8 mouse cellular contexts compared by ENCODE assay signal in genomic region chr4:41465287-41465665, GRCm38 (mm10). TPM values are rescaled to one million over a fixed set of nuclear protein-coding genes. Genes with fewer than 3 reads are reported as not detected.
DNase-seq lines count a peak whose midpoint lies in the region; ATAC-seq and TF ChIP-seq lines count a peak whose summit lies in the region.

No protein-coding gene starts in this region.

- ATAC-seq in kidney, embryonic 16.5 days (ENCODE audit: low FRiP score, low TSS enrichment): no peak; the same call in 1 of the 2 replicates
- ATAC-seq in hindbrain, embryonic 11.5 days (ENCODE audit: low FRiP score): no peak
- no peak for ATAC-seq in midbrain, embryonic 13.5 days
- no peak for ATAC-seq in granulocyte monocyte progenitor cell, adult 5-6 weeks (replicated peaks; ENCODE audit: poor library complexity, severe bottlenecking)

- TF ChIP-seq POLR2A in brain, embryonic 14.5 days (IDR thresholded peaks at IDR 0.05; ENCODE audit: borderline replicate concordance, extremely low read depth, insufficient read depth, insufficient read length, poor library complexity, severe bottlenecking): no peak

- peak; percentile 31; the same call in 1 of the 2 replicates for TF ChIP-seq CTCF in brain, embryonic 14.5 days (IDR thresholded peaks at IDR 0.05; ENCODE audit: borderline replicate concordance, extremely low read depth, insufficient read depth, insufficient read length)

- no peaks in the 10 kb centered on the region for H3K9me3 ChIP-seq in kidney, embryonic 16.5 days (ENCODE audit: low read length)
- no peaks in the 10 kb centered on the region for H3K9me3 ChIP-seq in hindbrain, embryonic 11.5 days (ENCODE audit: control insufficient read depth, low read length)
- H3K9me3 ChIP-seq in midbrain, embryonic 13.5 days: no peaks in the 10 kb centered on the region

- H3K27ac ChIP-seq in kidney, embryonic 16.5 days (ENCODE audit: low read length): peak overlapping the region; percentile 51; the same call in 1 of the 2 replicates
- H3K27ac ChIP-seq in hindbrain, embryonic 11.5 days (ENCODE audit: low read depth, low read length): peak overlapping the region; percentile 36; the same call in 1 of the 2 replicates
- 0 out of 2 replicates have a peak overlapping the region, but pooled peaks have one; percentile 36 for H3K27ac ChIP-seq in midbrain, embryonic 13.5 days

- peak overlapping the region; percentile 59 for H3K4me2 ChIP-seq in kidney, embryonic 16.5 days (replicated peaks; ENCODE audit: low read depth, low read length)
- H3K4me2 ChIP-seq in hindbrain, embryonic 11.5 days (replicated peaks; ENCODE audit: low read depth, low read length): peak overlapping the region; percentile 43
- peak overlapping the region; percentile 58 for H3K4me2 ChIP-seq in midbrain, embryonic 13.5 days (replicated peaks)

- peak overlapping the region; percentile 73 for H3K9ac ChIP-seq in kidney, embryonic 16.5 days (replicated peaks; ENCODE audit: low read length)
- H3K9ac ChIP-seq in hindbrain, embryonic 11.5 days (ENCODE audit: low read depth, low read length): peak overlapping the region; percentile 64
- peak overlapping the region; percentile 72 for H3K9ac ChIP-seq in midbrain, embryonic 13.5 days (replicated peaks)

- 3% methylated on average over 17 of the region's 17 CpGs for WGBS in kidney, embryonic 16.5 days
- WGBS in hindbrain, embryonic 11.5 days: 3% methylated on average over 17 of the region's 17 CpGs
- WGBS in midbrain, embryonic 13.5 days: 3% methylated on average over 17 of the region's 17 CpGs

- no peaks in the 10 kb centered on the region for H3K36me3 ChIP-seq in kidney, embryonic 16.5 days (ENCODE audit: insufficient read depth, low read length)
- H3K36me3 ChIP-seq in hindbrain, embryonic 11.5 days (ENCODE audit: control insufficient read depth, insufficient read depth, low read length): no peaks in the 10 kb centered on the region
- no peaks in the 10 kb centered on the region for H3K36me3 ChIP-seq in midbrain, embryonic 13.5 days

- peaks cover 19% of the 10 kb centered on the region for H3K4me1 ChIP-seq in kidney, embryonic 16.5 days (ENCODE audit: insufficient read depth, low read length)
- H3K4me1 ChIP-seq in hindbrain, embryonic 11.5 days (replicated peaks; ENCODE audit: control insufficient read depth, insufficient read depth, low read length): 0 out of 2 replicates have a peak, but pooled peaks cover 2% of the 10 kb centered on the region
- peaks cover 30% of the 10 kb centered on the region for H3K4me1 ChIP-seq in midbrain, embryonic 13.5 days (replicated peaks)

- H3K4me3 ChIP-seq in kidney, embryonic 16.5 days (ENCODE audit: low read length): peak overlapping the region; percentile 90
- H3K4me3 ChIP-seq in hindbrain, embryonic 11.5 days (ENCODE audit: low read depth, low read length): peak overlapping the region; percentile 65
- peak overlapping the region; percentile 69 for H3K4me3 ChIP-seq in midbrain, embryonic 13.5 days (replicated peaks)

- no peaks in the 10 kb centered on the region for H3K27me3 ChIP-seq in kidney, embryonic 16.5 days (ENCODE audit: insufficient read depth, low read length)
- no peaks in the 10 kb centered on the region for H3K27me3 ChIP-seq in hindbrain, embryonic 11.5 days (ENCODE audit: control insufficient read depth, insufficient read depth, low read length)
- H3K27me3 ChIP-seq in midbrain, embryonic 13.5 days: no peaks in the 10 kb centered on the region

- no peak for DNase-seq in kidney, postnatal 36 days
- DNase-seq in brain, embryonic 14.5 days (ENCODE audit: low read depth): no peak
- no peak for DNase-seq in hindbrain, embryonic 11.5 days (ENCODE audit: low spot score)
- DNase-seq in right cerebral cortex, postnatal 25 days: no peak
- no peak for DNase-seq in layer of hippocampus, postnatal 14 days (ENCODE audit: low spot score in 2 of 2)

RNA-seq across cellular contexts. Expression of gene Nudt2, which starts 0.3 kb away (rescaled TPM):
- polyA plus RNA-seq in kidney, embryonic 16.5 days (2015; fragmentation: Nextera tagmentation; extraction: Ambion mirVana): 54.4 and 56.0 TPM in 2 replicates
- polyA plus RNA-seq in brain, embryonic 14.5 days (2012; rRNA removed): 37.8 and 41.5 TPM in 2 replicates
- polyA plus RNA-seq in hindbrain, embryonic 11.5 days (2014; fragmentation: Nextera tagmentation; extraction: Ambion mirVana): 67.7 and 70.3 TPM in 2 replicates
- 62.0 and 62.7 TPM in 2 replicates for polyA plus RNA-seq in midbrain, embryonic 13.5 days (2015; fragmentation: Nextera tagmentation; extraction: Ambion mirVana)
- 12.3 and 72.3 TPM in 2 replicates for total RNA-seq in granulocyte monocyte progenitor cell, adult 5-6 weeks (2014; fragmentation: Nextera tagmentation)
- 15.1 and 26.5 TPM in 2 replicates for total RNA-seq in granulocyte monocyte progenitor cell, adult 5-6 weeks (2017)
- total RNA-seq in layer of hippocampus, postnatal 14 days (2021): 10 to 100 TPM; 26.3 to 26.5 TPM

RNA-seq across cellular contexts. Expression of gene Kif24, which starts 0.6 kb away (rescaled TPM):
- 5.8 and 6.5 TPM in 2 replicates for polyA plus RNA-seq in kidney, embryonic 16.5 days (2015; fragmentation: Nextera tagmentation; extraction: Ambion mirVana)
- polyA plus RNA-seq in brain, embryonic 14.5 days (2012; rRNA removed): 4.2 TPM in 2 replicates
- polyA plus RNA-seq in hindbrain, embryonic 11.5 days (2014; fragmentation: Nextera tagmentation; extraction: Ambion mirVana): 10.4 and 11.9 TPM in 2 replicates
- polyA plus RNA-seq in midbrain, embryonic 13.5 days (2015; fragmentation: Nextera tagmentation; extraction: Ambion mirVana): 5.2 and 6.3 TPM in 2 replicates
- 23.2 and 35.0 TPM in 2 replicates for total RNA-seq in granulocyte monocyte progenitor cell, adult 5-6 weeks (2014; fragmentation: Nextera tagmentation)
- 12.8 and 15.4 TPM in 2 replicates for total RNA-seq in granulocyte monocyte progenitor cell, adult 5-6 weeks (2017)
- 1 to 10 TPM; 1.5 to 1.6 TPM for total RNA-seq in layer of hippocampus, postnatal 14 days (2021)

RNA-seq across cellular contexts. Expression of gene AI464131, which starts 37.6 kb away (rescaled TPM):
- 9.3 and 9.5 TPM in 2 replicates for polyA plus RNA-seq in kidney, embryonic 16.5 days (2015; fragmentation: Nextera tagmentation; extraction: Ambion mirVana)
- polyA plus RNA-seq in brain, embryonic 14.5 days (2012; rRNA removed): 4.0 and 8.3 TPM in 2 replicates
- 8.3 and 10.9 TPM in 2 replicates for polyA plus RNA-seq in hindbrain, embryonic 11.5 days (2014; fragmentation: Nextera tagmentation; extraction: Ambion mirVana)
- 5.5 and 5.7 TPM in 2 replicates for polyA plus RNA-seq in midbrain, embryonic 13.5 days (2015; fragmentation: Nextera tagmentation; extraction: Ambion mirVana)
- not detected in 2 replicates for total RNA-seq in granulocyte monocyte progenitor cell, adult 5-6 weeks (2014; fragmentation: Nextera tagmentation)
- total RNA-seq in granulocyte monocyte progenitor cell, adult 5-6 weeks (2017): not detected in 2 replicates
- 10 to 100 TPM; 44.3 to 45.1 TPM for total RNA-seq in layer of hippocampus, postnatal 14 days (2021)

RNA-seq across cellular contexts. Expression of gene 1110017D15Rik, which starts 51.9 kb away (rescaled TPM):
- 0.37 and 0.57 TPM in 2 replicates for polyA plus RNA-seq in kidney, embryonic 16.5 days (2015; fragmentation: Nextera tagmentation; extraction: Ambion mirVana)
- 8.3 and 10.3 TPM in 2 replicates for polyA plus RNA-seq in brain, embryonic 14.5 days (2012; rRNA removed)
- polyA plus RNA-seq in hindbrain, embryonic 11.5 days (2014; fragmentation: Nextera tagmentation; extraction: Ambion mirVana): 12.7 and 14.3 TPM in 2 replicates
- polyA plus RNA-seq in midbrain, embryonic 13.5 days (2015; fragmentation: Nextera tagmentation; extraction: Ambion mirVana): 8.3 and 8.5 TPM in 2 replicates
- 1.9 TPM in 1 of 2 replicates, not detected in the other for total RNA-seq in granulocyte monocyte progenitor cell, adult 5-6 weeks (2014; fragmentation: Nextera tagmentation)
- total RNA-seq in granulocyte monocyte progenitor cell, adult 5-6 weeks (2017): not detected in 2 replicates
- total RNA-seq in layer of hippocampus, postnatal 14 days (2021): 10 to 100 TPM in 1 of 2 experiments, 1 to 10 TPM in 1; 4.0 to 10.3 TPM
